Mouse (Mus musculus) E14TG2a.4 (cell line): ENCODE data around the gene AU040320.

Source experiments
- CTCF ChIP-seq: conservative IDR thresholded peaks from 2 replicates; pipeline ENCODE4 v1.5.1; 2014; ENCODE audit warnings: low read length
- NANOG ChIP-seq: IDR thresholded peaks from 2 replicates; pipeline ENCODE4 v1.6.1; 2014; ENCODE audit warnings: borderline replicate concordance, low read length, mixed read lengths
- POU5F1 ChIP-seq: IDR thresholded peaks from 2 replicates; pipeline ENCODE4 v1.6.1; 2014; ENCODE audit warnings: low read length, borderline replicate concordance

DNA sequence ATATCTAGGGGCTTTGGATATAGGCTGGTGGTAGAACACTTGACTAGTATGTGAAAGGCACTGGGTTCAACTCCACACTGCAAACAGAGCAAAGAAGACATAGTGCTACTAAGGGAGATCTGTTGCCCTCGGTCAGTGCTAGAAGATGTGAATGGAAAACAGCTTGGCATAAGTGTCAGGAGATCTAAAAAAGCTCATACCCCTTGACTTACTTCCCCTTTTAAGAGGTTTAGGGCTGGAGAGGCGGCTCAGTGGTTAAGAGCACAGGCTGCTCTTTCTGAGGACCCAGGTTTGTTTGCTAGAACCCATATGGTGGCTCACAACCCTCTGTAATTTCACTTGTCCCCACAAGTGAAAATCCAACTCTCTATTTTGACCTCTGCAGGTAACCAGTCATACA lies 6.1 kb downstream of the AU040320 start:
- TF ChIP-seq POU5F1 (no peak), CTCF (no peak), NANOG (no peak)
